Mouse (Mus musculus) ovary, adult 18-20 months (tissue): ENCODE results near the gene Dnal4.

Experiments
- DNase-seq: peaks from one replicate; pipeline ENCODE4 v3.0.0; 2022; ENCODE audit warnings: low spot score, mixed read lengths

Dnal4 gene

DNA sequence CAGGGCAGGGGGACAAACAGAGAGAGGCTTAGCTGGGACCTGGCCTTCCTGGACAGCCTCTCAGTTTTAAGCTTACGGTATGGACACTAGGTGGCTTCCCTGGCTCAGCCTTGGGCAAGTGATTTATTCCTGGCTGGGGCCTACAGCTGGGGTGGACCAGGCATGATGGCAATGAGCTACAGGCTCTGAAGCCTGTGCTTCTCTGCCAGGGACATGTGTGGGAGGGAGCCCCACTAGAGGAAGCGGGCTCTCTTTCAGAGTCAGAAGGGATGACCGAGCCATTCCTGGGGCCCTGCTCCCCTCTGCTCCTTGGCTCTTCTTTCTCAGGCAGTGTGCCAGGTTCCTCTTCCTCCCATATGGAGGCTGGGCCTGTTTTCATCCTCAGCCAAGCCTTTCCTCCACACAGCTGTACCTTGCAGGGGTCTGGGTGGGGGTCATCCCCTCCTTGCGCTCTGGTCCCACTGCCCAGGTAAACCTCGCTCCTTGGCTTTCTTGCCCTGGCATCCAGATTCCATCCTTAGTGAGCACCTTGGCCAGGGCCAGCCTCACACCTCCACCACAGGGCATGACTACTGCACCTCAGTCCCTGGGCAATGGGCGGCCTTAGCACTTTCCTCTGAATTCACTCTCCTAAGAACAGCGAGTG, 13.9 kb downstream of the Dnal4 start:
- DNase-seq, result peak; percentile 46

GRCm38 (mm10) chr15:79763001-79763400, 14.6 kb downstream of the Dnal4 start:
- no peak for DNase-seq

DNA sequence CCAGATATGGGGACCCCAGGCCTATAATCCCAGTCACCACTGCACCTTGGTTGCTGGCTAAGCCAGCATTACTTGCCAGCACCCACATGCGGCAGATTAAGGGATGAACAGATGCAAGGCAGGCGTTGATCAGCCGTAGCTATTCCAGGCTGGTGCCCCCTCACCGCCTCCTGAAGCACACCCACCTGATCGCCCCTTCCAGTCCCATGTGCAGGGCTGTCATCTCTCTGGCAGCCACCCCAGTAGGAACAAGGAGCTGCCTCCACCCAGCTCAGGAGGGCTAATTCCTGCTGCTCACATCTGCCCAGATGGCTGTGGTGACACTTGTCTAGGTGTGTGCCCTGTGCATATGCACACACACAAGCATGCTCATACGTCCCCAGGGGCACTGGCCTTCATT, 16.7 kb downstream of the Dnal4 start:
- no peak for DNase-seq

DNA sequence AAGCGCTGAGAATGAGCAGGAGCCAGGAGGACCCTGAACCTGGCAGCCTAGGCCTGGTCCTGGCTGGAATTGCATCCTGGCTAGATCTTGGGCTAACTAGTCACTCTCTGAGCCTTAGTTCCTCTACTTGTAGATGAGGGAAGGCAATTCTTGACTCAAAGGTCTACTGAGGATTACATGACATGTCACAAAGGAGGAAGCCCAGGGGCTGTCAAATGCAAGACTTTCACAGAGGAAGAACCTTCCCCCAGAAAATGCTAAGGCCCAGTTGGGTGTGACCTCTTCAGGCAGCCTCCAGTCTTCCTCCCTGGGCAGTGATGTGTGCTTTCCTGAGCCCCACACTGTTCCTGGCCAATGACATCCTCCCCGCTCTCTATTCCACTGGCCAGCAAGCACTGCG, 20.5 kb downstream of the Dnal4 start:
- DNase-seq, result no peak

- no peak for DNase-seq
Measured at GRCm38 (mm10) chr15:79755977-79756625, 21.5 kb downstream of the Dnal4 start.

GRCm38 (mm10) chr15:79755176-79755575, 22.5 kb downstream of the Dnal4 start:
- no peak for DNase-seq

DNA sequence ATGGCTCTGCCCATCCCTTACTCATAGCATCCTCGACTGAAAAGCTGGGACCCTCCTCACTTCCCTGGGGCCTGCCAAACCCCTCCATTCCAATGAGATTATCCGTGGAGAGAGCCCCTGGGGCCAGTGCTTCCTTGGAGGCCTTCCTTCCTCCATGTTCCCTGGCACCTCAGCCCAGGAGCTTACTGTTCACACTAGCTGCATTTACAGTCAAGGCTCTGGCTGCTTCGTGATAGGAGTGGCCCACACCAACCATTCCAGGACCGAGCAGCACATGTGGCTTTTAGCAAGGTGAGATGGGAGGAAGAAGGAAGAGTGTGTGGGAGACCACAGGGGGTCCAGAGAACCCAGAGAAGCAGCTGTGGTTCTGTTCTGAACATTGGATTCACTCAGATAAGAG, 23.8 kb downstream of the Dnal4 start:
- DNase-seq, result no peak

- no peak for DNase-seq
Measured at GRCm38 (mm10) chr15:79753420-79753752, 24.3 kb downstream of the Dnal4 start.

DNA sequence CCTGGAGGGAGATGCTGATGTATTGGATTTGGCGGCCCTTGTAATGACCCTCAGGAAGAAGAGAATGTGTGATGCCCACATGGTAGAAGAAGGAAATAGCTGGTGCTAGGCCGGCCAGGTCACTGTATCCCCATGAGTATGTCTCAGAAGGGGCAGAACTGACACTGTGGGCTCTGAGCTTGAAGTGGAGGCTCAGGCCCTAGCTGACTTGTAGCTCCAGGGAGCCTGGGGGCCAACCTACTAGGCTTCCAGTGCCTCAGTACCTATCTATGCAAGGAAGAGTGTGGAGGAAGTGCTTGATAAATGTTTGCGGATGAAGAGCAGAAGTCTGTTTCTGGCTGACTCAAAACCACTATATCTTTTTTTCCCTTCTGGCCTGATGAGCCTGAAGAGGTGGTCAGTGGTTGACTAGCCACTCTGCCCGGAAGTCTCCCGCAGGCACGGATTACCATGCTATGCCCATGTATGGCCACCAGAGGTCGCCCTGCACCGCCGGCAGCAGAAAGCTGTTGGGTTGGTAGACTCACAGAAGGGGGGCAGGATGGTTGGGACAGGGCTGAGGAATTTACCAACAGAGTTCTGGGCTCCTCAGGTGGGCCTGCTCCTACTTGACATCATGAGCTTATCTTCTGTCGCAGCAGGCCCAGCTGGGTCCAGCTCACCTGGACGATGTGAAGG, 24.8 kb downstream of the Dnal4 start:
- DNase-seq, result peak; percentile 48

DNA sequence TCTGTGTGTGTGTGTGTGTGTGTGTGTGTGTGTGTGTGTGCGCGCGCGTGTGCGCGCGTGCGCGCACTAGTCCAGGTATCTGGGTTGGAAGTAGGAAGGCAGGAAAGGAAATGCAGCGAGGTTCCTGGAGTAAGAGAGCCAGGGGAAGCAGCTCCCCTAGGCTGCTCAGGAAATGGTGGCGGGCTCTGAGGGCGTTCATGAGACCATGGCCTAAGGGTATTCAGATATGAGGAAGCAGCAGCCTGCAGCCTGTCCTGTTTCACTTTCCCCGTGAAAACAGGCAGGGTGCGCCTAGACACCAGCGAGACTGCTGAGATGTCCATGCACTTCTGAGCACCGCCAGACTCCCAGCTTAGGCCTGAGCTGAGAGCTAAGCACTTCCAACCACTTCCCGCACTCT, 25.9 kb downstream of the Dnal4 start:
- no peak for DNase-seq

GRCm38 (mm10) chr15:79750266-79750665, 27.4 kb downstream of the Dnal4 start:
- no peak for DNase-seq

GRCm38 (mm10) chr15:79749162-79749561, 28.5 kb downstream of the Dnal4 start:
- DNase-seq, result no peak

DNA sequence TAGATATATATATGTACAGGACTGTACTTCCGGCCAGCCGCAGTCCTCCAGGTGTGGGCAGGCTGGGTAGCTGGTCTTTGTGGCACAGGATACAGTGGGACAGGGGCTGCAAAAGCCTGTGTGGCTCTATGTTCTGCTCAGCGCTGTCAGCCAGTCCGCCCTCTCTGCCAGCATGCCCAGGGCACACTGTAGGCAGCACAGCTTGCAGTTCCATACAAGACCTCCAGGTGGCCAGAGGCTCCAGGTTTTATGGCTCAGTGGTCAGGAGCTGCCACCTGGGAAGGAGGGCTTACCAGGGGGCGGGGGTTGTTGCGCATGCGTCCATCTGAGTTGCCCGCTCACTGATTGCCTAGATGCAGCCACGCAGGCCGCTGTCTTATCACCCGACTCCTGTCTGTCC, 29.7 kb downstream of the Dnal4 start:
- DNase-seq, result no peak

GRCm38 (mm10) chr15:79745883-79746282, 31.8 kb downstream of the Dnal4 start:
- DNase-seq, result no peak

DNA sequence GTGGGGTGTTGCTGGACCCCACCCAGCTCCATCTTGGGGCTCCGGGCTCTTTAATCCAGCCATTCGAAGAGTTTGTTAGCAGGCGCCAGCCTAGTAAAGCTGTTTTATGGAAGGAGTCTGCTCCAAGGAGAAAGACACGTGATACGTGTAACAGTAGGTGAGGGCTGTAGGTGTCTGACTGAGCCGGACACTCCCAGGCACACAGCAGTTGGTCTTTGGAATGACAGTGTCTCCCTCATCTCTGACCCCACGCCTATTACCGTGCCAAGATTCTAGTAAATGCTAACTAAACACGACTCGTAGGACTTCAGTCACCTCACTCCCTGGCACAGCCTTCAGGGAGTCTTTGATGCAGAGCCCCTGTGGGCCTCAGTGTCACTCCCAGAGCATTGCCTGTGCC, 32.3 kb downstream of the Dnal4 start:
- no peak for DNase-seq

- DNase-seq, result no peak
Measured at GRCm38 (mm10) chr15:79744742-79745141, 32.9 kb downstream of the Dnal4 start.

GRCm38 (mm10) chr15:79744001-79744400, 33.6 kb downstream of the Dnal4 start:
- no peak for DNase-seq

DNA sequence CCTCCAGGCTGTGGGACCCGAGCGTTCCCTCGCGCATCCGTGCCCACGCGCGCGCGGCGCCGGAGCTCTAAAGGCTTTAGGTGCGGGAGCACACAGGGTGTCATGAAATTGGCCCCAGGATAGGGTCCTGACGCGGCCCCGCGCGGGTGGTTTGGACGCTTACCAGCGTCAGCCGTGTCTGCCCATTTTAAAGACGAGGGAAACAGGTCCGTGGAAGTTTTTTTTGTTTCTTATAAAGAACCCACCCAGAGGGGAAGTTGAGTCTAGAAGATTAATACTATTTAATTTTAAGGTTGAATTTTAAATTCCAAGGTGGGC, 35.0 kb downstream of the Dnal4 start:
- no peak for DNase-seq

GRCm38 (mm10) chr15:79741921-79742705, 35.5 kb downstream of the Dnal4 start, which contains the start of gene Sun2:
Gene Sun2, minus strand, starts transcription at chr15:79742536.
- DNase-seq, result peak; percentile 77

GRCm38 (mm10) chr15:79741173-79741858, 36.3 kb downstream of the Dnal4 start:
- no peak for DNase-seq

GRCm38 (mm10) chr15:79740739-79741138, 36.9 kb downstream of the Dnal4 start:
- no peak for DNase-seq

DNA sequence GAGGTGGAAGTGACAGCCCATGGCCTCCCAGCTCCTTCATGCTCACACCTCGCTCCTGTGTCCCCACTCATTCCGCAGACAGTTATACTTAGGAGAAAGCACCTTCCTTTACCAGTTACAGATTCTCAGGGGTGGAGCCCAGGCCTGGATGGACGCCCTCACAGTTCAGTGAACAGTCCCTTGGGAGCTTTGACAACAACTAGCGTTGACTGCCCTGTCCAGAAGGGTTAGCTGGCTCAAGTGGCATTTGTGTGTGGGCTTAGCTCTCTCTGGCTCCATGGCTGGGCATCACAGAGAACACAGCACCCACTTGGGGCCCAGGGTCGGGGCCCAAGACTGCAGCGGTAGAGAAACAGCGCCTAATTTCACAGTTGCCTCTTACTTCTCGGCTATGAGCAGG, 43.3 kb downstream of the Dnal4 start:
- DNase-seq, result no peak
